13 mouse cellular contexts compared by ENCODE assay signal in the genomic region with DNA sequence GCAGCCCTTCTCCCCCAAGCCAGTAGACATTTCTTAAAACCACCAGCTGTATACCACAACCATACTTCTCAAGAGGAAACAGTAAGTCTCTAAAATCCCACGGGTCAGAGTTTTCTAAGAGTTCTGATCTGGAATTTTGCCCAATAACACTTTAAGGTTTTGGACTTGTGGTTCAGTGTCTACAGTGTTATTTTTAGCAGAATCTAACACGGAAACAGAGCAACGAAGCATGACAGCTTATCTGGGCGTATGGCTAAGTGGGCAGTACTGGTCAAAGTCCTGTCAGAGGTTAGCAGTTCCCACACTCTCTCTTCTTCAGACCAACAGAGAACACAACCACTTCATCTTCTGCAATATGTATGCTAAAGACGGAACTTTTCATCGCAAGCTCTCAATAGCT. TPM values are rescaled to one million over a fixed set of nuclear protein-coding genes. Genes with fewer than 3 reads are reported as not detected.
DNase-seq lines count a peak whose midpoint lies in the region; ATAC-seq and TF ChIP-seq lines count a peak whose summit lies in the region.
"Had no signal": no experiment of that assay in that cellular context is flagged by ENCODE, and none has a peak within 500 bp of the region (broad histone marks: within the 10 kb centered on the region; RNA-seq: fewer than 3 reads in every experiment).

No protein-coding gene starts in this region.

- intact Hi-C loops in heart, postnatal 25 days (cut with DNase I) = no loop called here

- no peak overlapping the region for H3K27ac ChIP-seq in hindbrain, embryonic 16.5 days (ENCODE audit: low read depth, low read length)
- H3K27ac ChIP-seq: layer of hippocampus, adult 2 months; limb, embryonic 13.5 days had no signal

- WGBS in hindbrain, embryonic 16.5 days = 81% methylated on average over 6 of the region's 6 CpGs

- no peak overlapping the region for H3K9ac ChIP-seq in hindbrain, embryonic 16.5 days (ENCODE audit: low read depth, low read length)
- H3K9ac ChIP-seq: limb, embryonic 13.5 days had no signal

- H3K36me3 ChIP-seq in hindbrain, embryonic 16.5 days (ENCODE audit: control insufficient read depth, insufficient read depth, low read length) = peaks cover 5% of the 10 kb centered on the region

- H3K27me3 ChIP-seq in Patski = no peaks in the 10 kb centered on the region
- H3K27me3 ChIP-seq in hindbrain, embryonic 16.5 days (replicated peaks; ENCODE audit: control insufficient read depth, insufficient read depth, low read length) = no peaks in the 10 kb centered on the region
- H3K27me3 ChIP-seq: limb, embryonic 13.5 days had no signal

- ATAC-seq in Patski = peak; percentile 60
- peak; percentile 32 to 46; a peak in 3 of 4 replicates for ATAC-seq in hematopoietic stem cell, adult 5-6 weeks (replicated peaks in 1 of 2; ENCODE audit: insufficient read depth in 1 of 2, low FRiP score in 2 of 2, low TSS enrichment in 1 of 2, low read depth in 1 of 2, poor library complexity in 2 of 2, severe bottlenecking in 2 of 2)
- ATAC-seq in hindbrain, embryonic 16.5 days = no peak
- ATAC-seq: midbrain, embryonic 16.5 days had no signal

- in situ Hi-C loops in Patski (cut with MboI; ENCODE audit: low pct_unique_long_range_greater_than_20kb) = no loop called here

- CTCF ChIA-PET in Patski (lab: Charles Lee) = interaction anchor here (0.9 to 1.1 kb wide), 2 partner anchors 28 to 58 kb away, joined by 3 to 5 read pairs; partner anchors contain the start of gene Cbl

- DNase-seq in heart, adult 11 months = peak; percentile 90
- DNase-seq in heart, postnatal 25 days (ENCODE audit: low spot score) = no peak
- DNase-seq in Patski (ENCODE audit: low read depth, low spot score) = peak; percentile 28
- peak; percentile 58 to 84 for DNase-seq in kidney, postnatal 36 days
- no peak for DNase-seq in gastrocnemius, adult 18-20 months (ENCODE audit: low spot score)
- DNase-seq in right cerebral cortex, adult 2 months (ENCODE audit: low spot score in 2 of 2) = no peak
- DNase-seq: adrenal gland, postnatal 14 days; cerebellum, adult 9-10 months had no signal

- no peaks in the 10 kb centered on the region for H3K4me1 ChIP-seq in hindbrain, embryonic 16.5 days (ENCODE audit: control insufficient read depth, insufficient read depth, low read depth, low read length)

- no peak overlapping the region for H3K4me2 ChIP-seq in hindbrain, embryonic 16.5 days (ENCODE audit: low read length)
- H3K4me2 ChIP-seq: limb, embryonic 13.5 days had no signal

- POLR2A ChIA-PET in Patski (lab: Charles Lee) = no interaction called here

- no peak overlapping the region for H3K4me3 ChIP-seq in hindbrain, embryonic 16.5 days (ENCODE audit: low read length)
- H3K4me3 ChIP-seq: layer of hippocampus, adult 2 months; limb, embryonic 13.5 days had no signal

- H3K9me3 ChIP-seq in hindbrain, embryonic 16.5 days (ENCODE audit: control insufficient read depth, low read length) = no peaks in the 10 kb centered on the region; the same call in 1 of the 2 replicates

- TF ChIP-seq CTCF in Patski (IDR thresholded peaks at IDR 0.05) = no peak

RNA-seq across cellular contexts. Expression of gene Mcam, which starts 41.3 kb away (rescaled TPM):
- total RNA-seq in heart, postnatal 25 days (2021) = 10 to 100 TPM; 38.9 to 40.4 TPM
- 72.8 TPM for polyA plus RNA-seq in Patski (2021)
- total RNA-seq in hematopoietic stem cell, adult 5-6 weeks (2017) = 1.1 and 6.9 TPM in 2 replicates
- 12.3 and 15.3 TPM in 2 replicates for polyA plus RNA-seq in hindbrain, embryonic 16.5 days (2015; fragmentation: Nextera tagmentation; extraction: Ambion mirVana)
- 10 to 100 TPM; 19.8 to 32.9 TPM for total RNA-seq in gastrocnemius, adult 18-20 months (2021)

RNA-seq across cellular contexts. Expression of gene Cbl, which starts 58.3 kb away (rescaled TPM):
- total RNA-seq in heart, postnatal 25 days (2021) = 10 to 100 TPM; 18.6 to 22.4 TPM
- polyA plus RNA-seq in Patski (2021) = 20.2 TPM
- total RNA-seq in hematopoietic stem cell, adult 5-6 weeks (2017) = 19.6 and 35.0 TPM in 2 replicates
- 17.4 and 20.3 TPM in 2 replicates for polyA plus RNA-seq in hindbrain, embryonic 16.5 days (2015; fragmentation: Nextera tagmentation; extraction: Ambion mirVana)
- 1 to 10 TPM; 7.1 to 7.5 TPM for total RNA-seq in gastrocnemius, adult 18-20 months (2021)

Comparison
In these comparisons a context has a peak if more than half of its experiments do, and no peak if none do; other contexts are left out.
1. DNase-seq: peak in heart, adult 11 months (single experiment), Patski (single experiment) and kidney, postnatal 36 days (2 of 2); none in heart, postnatal 25 days (single experiment), gastrocnemius, adult 18-20 months (single experiment) and right cerebral cortex, adult 2 months (0 of 2).